Mouse (Mus musculus): ENCODE measurements around the gene Lsmem1.
"Not testable (repeated sequence)": the region's sequence is repeated elsewhere in the genome, so short reads cannot be mapped to it uniquely, and the experiment has no call there.

Gene Lsmem1

GRCm38 (mm10) chr12:40214888-40215876 is 15.9 kb upstream of the Lsmem1 start:
- DNase-seq (ENCODE audit: low read depth, low spot score), result no peak

GRCm38 (mm10) chr12:40209049-40209448 is 9.8 kb upstream of the Lsmem1 start:
- no peak for DNase-seq (ENCODE audit: low read depth, low spot score)

GRCm38 (mm10) chr12:40207909-40208308 is 8.6 kb upstream of the Lsmem1 start:
- no peak for DNase-seq (ENCODE audit: low read depth, low spot score)

DNA sequence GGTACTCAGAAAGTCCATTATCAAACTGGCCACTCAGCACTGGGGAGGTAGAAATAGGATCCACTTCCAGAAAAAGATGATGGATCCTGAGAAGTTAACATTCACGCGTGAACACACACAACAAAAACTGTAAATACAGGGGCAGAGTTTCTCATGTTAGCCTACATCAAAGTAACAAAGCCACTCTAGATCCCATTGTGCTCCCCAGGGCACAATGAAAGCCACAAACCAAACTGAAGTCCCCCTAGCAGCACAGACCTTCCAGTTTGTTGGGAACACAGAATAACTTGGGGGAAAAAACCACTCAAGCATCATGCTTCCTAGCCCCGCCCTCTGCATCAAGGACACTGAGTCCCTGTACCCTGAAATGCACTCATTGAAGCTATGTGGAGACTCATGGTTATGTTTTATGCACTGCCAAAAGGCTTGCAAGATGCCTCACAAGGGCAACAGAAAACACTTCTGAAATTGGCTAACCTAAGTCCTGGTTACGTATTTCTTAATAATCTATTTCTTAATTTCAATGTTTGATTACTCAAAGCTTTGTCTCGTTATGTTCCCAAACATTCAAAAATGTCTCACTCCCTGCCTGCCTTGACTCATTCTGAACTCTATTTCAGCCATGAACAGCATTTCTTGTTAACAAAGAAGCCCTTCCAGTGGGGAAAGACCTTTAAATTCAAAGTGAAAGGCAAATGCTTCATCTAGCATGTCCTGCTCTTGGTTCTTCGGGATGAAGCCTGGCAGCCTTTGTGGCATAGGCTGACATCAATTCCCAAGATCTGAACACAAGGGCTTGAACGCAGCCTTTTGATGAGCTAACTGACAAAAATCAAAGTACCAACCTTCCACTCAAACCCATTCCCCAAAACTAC is 3.1 kb upstream of the Lsmem1 start:
- DNase-seq (ENCODE audit: low read depth, low spot score), result no peak

DNA sequence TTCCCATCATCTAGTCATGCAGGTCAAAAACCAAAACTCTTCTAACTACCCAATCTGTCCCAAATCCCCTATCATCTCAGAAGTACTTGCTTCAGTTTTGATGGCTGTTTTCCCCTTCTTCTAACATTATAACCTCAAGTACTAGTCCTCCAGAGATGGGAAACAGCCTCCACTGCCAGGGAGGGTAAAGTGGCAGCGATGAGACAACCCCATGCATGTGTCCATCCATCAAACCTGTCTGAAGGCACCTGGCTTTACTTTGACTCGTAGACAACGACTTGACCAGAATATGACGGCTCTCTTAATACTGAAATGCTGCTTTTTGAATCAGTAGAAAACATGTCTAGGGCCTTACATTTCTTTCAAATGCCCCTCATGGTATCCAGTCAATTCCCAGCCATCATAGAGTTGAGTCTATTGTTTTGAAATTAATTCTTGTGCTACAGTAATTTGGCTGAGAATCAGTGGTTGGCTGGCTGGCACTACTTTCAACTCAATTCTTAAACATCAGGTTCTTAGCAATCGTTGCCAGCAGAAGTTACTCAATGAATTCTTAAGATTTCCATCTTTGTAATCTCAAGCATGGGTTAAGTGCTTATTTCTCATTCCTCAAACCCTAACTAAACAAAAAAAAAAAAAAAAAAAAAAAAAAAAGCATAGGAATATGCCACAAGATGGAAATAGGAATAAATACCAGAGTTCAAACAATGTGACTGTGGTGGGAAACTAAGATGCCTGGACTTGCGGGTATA is 1.4 kb upstream of the Lsmem1 start:
- DNase-seq (ENCODE audit: low read depth, low spot score), result no peak

DNA sequence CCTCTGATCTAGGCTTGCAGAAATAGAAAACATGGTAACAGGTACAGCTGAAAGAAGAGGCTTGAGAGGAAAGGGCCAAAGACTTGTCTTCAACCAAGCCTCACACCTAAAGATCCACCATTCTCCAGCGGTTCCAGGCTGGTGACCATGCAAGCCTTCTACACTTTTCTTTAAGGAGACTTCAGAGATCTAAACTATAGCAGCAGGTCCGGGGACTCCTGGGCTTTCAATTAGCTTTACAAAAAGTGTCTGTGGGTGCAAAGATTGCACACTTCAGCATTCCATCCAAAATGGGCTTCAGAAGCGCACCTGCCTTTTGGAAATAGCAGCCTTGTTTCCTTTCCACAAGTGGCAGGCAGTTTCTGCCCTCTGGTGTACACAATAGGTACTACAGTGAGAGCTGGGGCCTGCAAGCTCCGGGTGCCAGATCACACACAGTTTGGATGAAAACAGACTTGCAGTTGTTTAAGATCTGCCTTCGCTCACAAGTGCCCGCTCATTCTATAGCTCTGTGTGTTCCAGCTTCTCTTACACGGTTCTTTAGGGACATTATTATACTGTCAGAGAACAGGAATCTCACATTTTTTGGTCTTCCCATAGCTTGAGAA is 609 bp upstream of the Lsmem1 start:
- peak; percentile 72 for DNase-seq (ENCODE audit: low read depth, low spot score)

GRCm38 (mm10) chr12:40198427-40198826 is 863 bp downstream of the Lsmem1 start:
- peak; percentile 61 for DNase-seq (ENCODE audit: low read depth, low spot score)

DNA sequence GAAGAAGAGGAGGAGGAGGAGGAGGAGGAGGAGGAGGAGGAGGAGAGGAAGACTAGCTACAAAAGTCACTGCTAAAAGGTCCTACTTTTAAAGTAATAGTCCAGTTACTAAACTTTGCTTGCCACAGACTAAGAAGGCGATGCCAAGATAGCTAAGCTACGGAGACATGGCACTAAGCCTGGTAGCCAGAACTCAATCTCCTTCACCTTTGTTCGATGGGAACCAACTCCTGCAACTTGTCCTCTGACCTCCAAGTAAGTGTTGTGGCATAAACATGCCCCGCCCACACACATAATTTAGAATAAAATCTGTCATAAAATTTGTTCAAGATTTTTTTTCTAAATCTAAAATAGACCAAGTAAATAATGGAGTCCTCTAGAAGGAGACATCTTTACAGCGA is 1.3 kb downstream of the Lsmem1 start:
- DNase-seq (ENCODE audit: low read depth, low spot score), result no peak

GRCm38 (mm10) chr12:40197511-40197910 is 1.8 kb downstream of the Lsmem1 start:
- no peak for DNase-seq (ENCODE audit: low read depth, low spot score)

- no peak for DNase-seq (ENCODE audit: low read depth, low spot score)
These were observed 13.8 kb downstream of the Lsmem1 start for GRCm38 (mm10) chr12:40185474-40185873.

DNA sequence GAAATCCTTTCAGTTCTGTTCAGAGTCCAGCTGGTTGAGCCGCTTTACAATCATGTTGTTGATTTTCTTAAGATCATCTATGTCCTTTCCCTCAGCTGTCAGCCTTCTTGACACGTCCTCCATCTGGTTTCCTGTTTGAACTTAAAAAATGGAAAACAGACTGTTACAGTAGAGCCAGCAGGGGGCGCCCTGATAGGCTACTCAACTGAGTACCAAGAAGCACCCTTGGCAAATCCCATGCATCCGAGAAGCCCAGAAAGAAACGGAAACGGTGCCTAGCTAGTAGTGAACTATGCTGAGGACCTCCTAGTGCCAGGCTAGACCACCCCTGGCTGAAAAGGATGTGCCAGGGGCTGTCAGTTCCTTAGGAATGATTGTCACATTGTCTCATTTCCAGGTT is 22.2 kb downstream of the Lsmem1 start:
- DNase-seq (ENCODE audit: low read depth, low spot score), result peak; percentile 54

DNA sequence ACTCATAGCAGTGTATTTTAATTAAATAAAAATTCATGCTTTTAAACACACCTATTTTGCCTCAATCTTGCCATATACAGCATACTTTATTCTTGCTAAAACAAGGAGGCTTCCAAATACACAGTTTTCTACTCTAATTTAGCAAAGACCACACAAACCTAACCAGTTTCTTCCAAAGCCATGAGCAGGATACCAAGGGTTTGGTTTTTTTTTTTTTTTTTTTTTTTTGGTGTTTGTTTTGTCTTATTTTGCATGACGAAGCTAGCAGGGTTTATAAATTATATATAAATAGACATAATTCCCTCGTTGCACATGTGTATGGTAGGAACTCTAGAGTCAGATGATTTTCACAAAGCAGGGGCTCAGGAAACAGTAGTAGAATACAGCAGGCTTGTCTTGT is 23.1 kb downstream of the Lsmem1 start:
- DNase-seq (ENCODE audit: low read depth, low spot score), result no peak

DNA sequence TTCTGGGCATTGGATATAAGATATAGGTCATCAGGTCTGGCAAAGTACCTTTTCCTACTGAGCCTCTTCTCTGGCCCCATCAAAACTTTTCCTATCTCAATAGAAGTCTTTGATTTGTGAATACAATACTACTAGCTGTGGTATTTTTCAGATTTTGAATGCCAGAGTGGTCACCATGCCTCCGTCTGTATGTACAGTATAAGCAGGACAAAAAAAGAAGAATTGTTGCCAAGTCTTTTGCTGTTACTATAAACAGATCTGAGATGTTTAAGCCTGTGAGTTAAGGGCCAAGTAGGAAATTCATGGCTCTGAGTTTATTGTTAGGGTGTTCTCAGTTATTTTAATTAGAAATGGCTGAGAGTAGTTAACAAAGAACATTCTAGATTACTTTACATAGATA is 24.1 kb downstream of the Lsmem1 start:
- DNase-seq (ENCODE audit: low read depth, low spot score), result not testable (repeated sequence)

DNA sequence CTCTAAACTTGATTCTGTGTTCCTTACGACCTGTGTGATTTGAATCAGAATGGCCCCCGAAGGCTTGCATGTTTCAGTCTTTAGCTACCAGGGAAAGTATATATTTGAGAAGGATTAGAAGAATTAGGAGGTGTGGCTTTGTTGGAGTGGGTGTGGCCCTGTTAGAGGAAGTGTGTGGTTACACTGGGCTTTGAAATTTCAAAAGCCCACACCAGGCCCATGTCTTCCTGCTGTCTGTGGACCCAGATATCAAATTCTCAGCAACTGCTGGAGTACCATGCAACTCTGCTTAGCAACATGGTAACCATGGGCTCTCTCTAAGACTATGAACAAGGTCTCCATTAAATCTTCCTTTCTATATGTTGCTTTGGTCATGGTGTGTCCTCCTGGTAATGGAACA is 27.7 kb downstream of the Lsmem1 start:
- peak; percentile 9 for DNase-seq (ENCODE audit: low read depth, low spot score)

GRCm38 (mm10) chr12:40169675-40170074 is 29.6 kb downstream of the Lsmem1 start:
- DNase-seq (ENCODE audit: low read depth, low spot score), result peak; percentile 18

DNA sequence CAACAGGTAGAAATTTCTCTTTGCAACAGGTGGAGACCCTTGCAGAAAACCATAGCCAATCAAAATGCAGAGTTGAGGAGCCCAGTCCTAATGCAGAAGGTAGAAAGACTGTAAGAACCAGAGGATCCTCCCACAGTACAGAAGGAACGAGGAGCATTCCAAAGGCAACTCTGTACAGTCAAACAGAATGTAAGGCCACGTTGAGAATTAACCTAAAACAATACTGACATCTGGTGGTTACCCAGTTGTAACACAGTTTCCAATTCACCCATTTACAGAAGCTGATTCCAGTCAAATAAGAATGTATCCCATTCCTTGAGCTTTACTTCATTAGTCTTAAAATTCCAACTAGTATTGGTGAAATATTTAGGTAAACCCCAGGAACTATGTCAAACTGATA is 34.7 kb downstream of the Lsmem1 start:
- DNase-seq (ENCODE audit: low read depth, low spot score), result peak; percentile 44

DNA sequence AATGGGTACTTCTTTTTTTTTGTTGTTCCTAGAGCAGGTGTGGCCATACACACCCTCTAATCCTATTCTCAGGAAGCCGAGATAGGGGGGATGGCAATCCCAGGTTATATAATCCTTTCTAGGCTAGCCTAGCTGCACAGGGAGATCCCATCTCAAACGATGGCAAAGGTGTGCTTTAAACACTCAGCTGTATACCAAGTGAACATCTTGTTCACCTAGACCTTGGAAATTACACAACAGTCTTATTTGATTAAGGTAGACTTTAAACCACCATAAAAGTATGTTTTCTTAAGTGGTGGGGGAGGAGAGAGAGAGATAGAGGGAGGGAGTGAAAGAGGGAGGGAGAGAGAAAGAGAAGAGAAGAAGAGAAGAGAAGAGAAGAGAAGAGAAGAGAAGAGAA is 38.5 kb downstream of the Lsmem1 start:
- no peak for DNase-seq (ENCODE audit: low read depth, low spot score)

GRCm38 (mm10) chr12:40154188-40154587 is 45.1 kb downstream of the Lsmem1 start:
- DNase-seq (ENCODE audit: low read depth, low spot score), result no peak

GRCm38 (mm10) chr12:40152353-40153069 is 46.8 kb downstream of the Lsmem1 start:
- DNase-seq (ENCODE audit: low read depth, low spot score), result no peak

DNA sequence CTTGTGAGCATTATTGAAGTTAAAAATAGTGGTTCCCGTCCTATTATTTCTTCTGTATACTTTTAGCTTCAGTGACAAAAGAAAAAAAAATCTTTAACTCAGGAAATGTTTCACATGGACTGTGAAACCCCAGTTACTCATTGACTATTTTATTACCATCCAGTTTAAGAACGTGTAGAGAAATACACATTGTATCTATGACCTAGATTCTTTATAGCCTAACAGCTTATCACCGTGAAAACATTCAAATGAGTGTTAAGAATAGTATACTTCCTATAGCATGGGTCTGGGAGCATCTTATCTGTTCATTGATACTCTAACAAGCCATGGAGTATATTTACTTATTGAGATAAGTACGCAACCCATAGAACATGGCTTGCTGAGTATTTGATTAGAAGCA is 52.0 kb downstream of the Lsmem1 start:
- no peak for DNase-seq (ENCODE audit: low read depth, low spot score)

GRCm38 (mm10) chr12:40146510-40146909 is 52.8 kb downstream of the Lsmem1 start:
- DNase-seq (ENCODE audit: low read depth, low spot score), result no peak

Measured in A20 (cell line).